Mouse (Mus musculus) embryonic facial prominence, embryonic 12.5 days (tissue): ENCODE measurements around the gene Trpc5. TPM values are rescaled to one million over a fixed set of nuclear protein-coding genes. Genes with fewer than 3 reads are reported as not detected.

Experiments
- ATAC-seq: fragments of 200-750 bp; cut with Nextera tagmentation; 2 replicates; pipeline ENCODE4 v1.8.0; 2017; ENCODE audit not compliant: insufficient number of reproducible peaks, insufficient read depth, low FRiP score, low TSS enrichment
- H3K27ac ChIP-seq: fragments of 300-500 bp; sonication (generic); 2 replicates; pipeline ENCODE4 v1.5.1; 2016; ENCODE audit warnings: mild to moderate bottlenecking
- H3K27me3 ChIP-seq: fragments of 300-500 bp; sonication (generic); 2 replicates; pipeline ENCODE4 v1.6.1; 2016; ENCODE audit warnings: mild to moderate bottlenecking, moderate library complexity
- H3K36me3 ChIP-seq: fragments of 300-500 bp; sonication (generic); 2 replicates; pipeline ENCODE4 v1.6.1; 2016; ENCODE audit warnings: mild to moderate bottlenecking
- H3K4me1 ChIP-seq: fragments of 300-500 bp; sonication (generic); 2 replicates; pipeline ENCODE4 v1.6.1; 2016
- H3K4me2 ChIP-seq: fragments of 300-500 bp; sonication (generic); replicated peaks from 2 replicates; pipeline ENCODE4 v1.6.1; 2016; ENCODE audit warnings: mild to moderate bottlenecking, moderate library complexity
- H3K4me3 ChIP-seq: fragments of 300-500 bp; sonication (generic); 2 replicates; pipeline ENCODE4 v1.5.1; 2016; ENCODE audit warnings: mild to moderate bottlenecking
- H3K9ac ChIP-seq: fragments of 300-500 bp; sonication (generic); 2 replicates; pipeline ENCODE4 v1.6.1; 2016; ENCODE audit warnings: mild to moderate bottlenecking, moderate library complexity
- H3K9me3 ChIP-seq: fragments of 300-500 bp; sonication (generic); 2 replicates; pipeline ENCODE4 v1.6.1; 2016; ENCODE audit warnings: mild to moderate bottlenecking, moderate library complexity
- WGBS: fragments of 180-500 bp; shearing (Covaris S2); methylation state at CpG from one replicate; pipeline ENCODE4 v1.1.7; 2016; 5-methylcytosine and 5-hydroxymethylcytosine counted together
- polyA plus RNA-seq: library from polyadenylated mRNA; unstranded; fragments of >200 nt; fragmentation: Nextera tagmentation; extraction: Ambion mirVana; gene quantifications from 2 replicates; pipeline ENCODE4 v1.2.1, GENCODE M21; 2016

Gene Trpc5
- polyA plus RNA-seq, 1 experiment from 2014 or later, result 0.43 TPM

- no peak overlapping the region for H3K4me3 ChIP-seq
- no peaks in the 10 kb centered on the region for H3K36me3 ChIP-seq
- H3K27me3 ChIP-seq, result no peaks in the 10 kb centered on the region
- H3K4me2 ChIP-seq, result no peak overlapping the region
- no peak overlapping the region for H3K27ac ChIP-seq
- no peaks in the 10 kb centered on the region for H3K9me3 ChIP-seq
- no peak overlapping the region for H3K9ac ChIP-seq
- no peak for ATAC-seq
- no peaks in the 10 kb centered on the region for H3K4me1 ChIP-seq
- 84% methylated on average over 5 of the region's 5 CpGs for WGBS
Measured at GRCm38 (mm10) chrX:144523239-144523638, 164.7 kb downstream of the Trpc5 start.

GRCm38 (mm10) chrX:144491394-144491793 lies 196.6 kb downstream of the Trpc5 start:
- Histone ChIP-seq H3K9me3 (no peaks in the 10 kb centered on the region), H3K4me2 (no peak overlapping the region), H3K9ac (no peak overlapping the region), H3K27me3 (no peaks in the 10 kb centered on the region), H3K4me3 (no peak overlapping the region), H3K4me1 (no peaks in the 10 kb centered on the region), H3K27ac (no peak overlapping the region), H3K36me3 (no peaks in the 10 kb centered on the region)
- no peak for ATAC-seq
- 88% methylated on average over 1 of the region's 1 CpGs for WGBS

GRCm38 (mm10) chrX:144464416-144464815 lies 223.6 kb downstream of the Trpc5 start:
- no peaks in the 10 kb centered on the region for H3K36me3 ChIP-seq
- no peaks in the 10 kb centered on the region for H3K4me1 ChIP-seq
- no peak overlapping the region for H3K4me3 ChIP-seq
- peaks cover 7% of the 10 kb centered on the region; the same call in 1 of the 2 replicates for H3K27me3 ChIP-seq
- no peak for ATAC-seq
- H3K4me2 ChIP-seq, result no peak overlapping the region
- WGBS, result 91% methylated on average over 2 of the region's 2 CpGs
- no peak overlapping the region for H3K27ac ChIP-seq
- no peak overlapping the region for H3K9ac ChIP-seq
- no peaks in the 10 kb centered on the region for H3K9me3 ChIP-seq

- no peaks in the 10 kb centered on the region for H3K9me3 ChIP-seq
- no peak within 1 kb of the TSS for H3K27ac ChIP-seq
- H3K4me2 ChIP-seq, result no peak within 1 kb of the TSS
- ATAC-seq, result no peak
- H3K27me3 ChIP-seq, result no peaks in the 10 kb centered on the region
- 76% methylated on average over 5 of the region's 5 CpGs for WGBS
- H3K4me3 ChIP-seq, result no peak within 1 kb of the TSS
- no peak within 1 kb of the TSS for H3K9ac ChIP-seq
- no peaks in the 10 kb centered on the region for H3K36me3 ChIP-seq
- H3K4me1 ChIP-seq, result no peaks in the 10 kb centered on the region
Measured at GRCm38 (mm10) chrX:144456281-144456680, 231.7 kb downstream of the Trpc5 start, which contains the start of gene Trpc5os. Trpc5os (plus strand) TSS chrX:144456581.

GRCm38 (mm10) chrX:144423848-144424247 lies 264.1 kb downstream of the Trpc5 start:
- H3K9ac ChIP-seq, result no peak overlapping the region
- no peak for ATAC-seq
- 82% methylated on average over 3 of the region's 3 CpGs for WGBS
- H3K4me1 ChIP-seq, result no peaks in the 10 kb centered on the region
- H3K4me3 ChIP-seq, result no peak overlapping the region
- no peak overlapping the region for H3K27ac ChIP-seq
- H3K4me2 ChIP-seq, result no peak overlapping the region
- H3K9me3 ChIP-seq, result no peaks in the 10 kb centered on the region
- H3K36me3 ChIP-seq, result no peaks in the 10 kb centered on the region
- H3K27me3 ChIP-seq, result no peaks in the 10 kb centered on the region

GRCm38 (mm10) chrX:144421091-144421490 lies 266.9 kb downstream of the Trpc5 start:
- WGBS, result 82% methylated on average over 1 of the region's 1 CpGs
- no peak overlapping the region for H3K27ac ChIP-seq
- no peak for ATAC-seq

GRCm38 (mm10) chrX:144420259-144420658 lies 267.7 kb downstream of the Trpc5 start:
- WGBS, result 77% methylated on average over 1 of the region's 1 CpGs
- no peaks in the 10 kb centered on the region for H3K4me1 ChIP-seq
- ATAC-seq, result no peak

More at GRCm38 (mm10) chrX:144421091-144421490, 266.9 kb downstream of the Trpc5 start:
- Histone ChIP-seq H3K9me3 (no peaks in the 10 kb centered on the region), H3K27me3 (no peaks in the 10 kb centered on the region), H3K4me3 (no peak overlapping the region), H3K4me2 (no peak overlapping the region), H3K36me3 (no peaks in the 10 kb centered on the region), H3K9ac (no peak overlapping the region), H3K4me1 (no peaks in the 10 kb centered on the region)

GRCm38 (mm10) chrX:144408036-144408435 lies 279.9 kb downstream of the Trpc5 start:
- no peak overlapping the region for H3K27ac ChIP-seq
- 55% methylated on average over 5 of the region's 5 CpGs for WGBS
- H3K4me1 ChIP-seq, result no peaks in the 10 kb centered on the region
- ATAC-seq, result no peak
- no peak overlapping the region for H3K4me3 ChIP-seq
- H3K27me3 ChIP-seq, result no peaks in the 10 kb centered on the region
- no peak overlapping the region for H3K4me2 ChIP-seq
- H3K9ac ChIP-seq, result no peak overlapping the region
- no peaks in the 10 kb centered on the region for H3K9me3 ChIP-seq
- no peaks in the 10 kb centered on the region for H3K36me3 ChIP-seq

More at GRCm38 (mm10) chrX:144420259-144420658, 267.7 kb downstream of the Trpc5 start:
- no peak overlapping the region for H3K4me3 ChIP-seq
- H3K27me3 ChIP-seq, result no peaks in the 10 kb centered on the region
- no peaks in the 10 kb centered on the region for H3K36me3 ChIP-seq
- H3K4me2 ChIP-seq, result no peak overlapping the region
- no peaks in the 10 kb centered on the region for H3K9me3 ChIP-seq
- H3K9ac ChIP-seq, result no peak overlapping the region
- no peak overlapping the region for H3K27ac ChIP-seq

GRCm38 (mm10) chrX:144403526-144403925 lies 284.5 kb downstream of the Trpc5 start:
- Histone ChIP-seq H3K4me3 (no peak overlapping the region), H3K36me3 (no peaks in the 10 kb centered on the region), H3K4me1 (no peaks in the 10 kb centered on the region), H3K27me3 (no peaks in the 10 kb centered on the region), H3K9ac (no peak overlapping the region), H3K4me2 (no peak overlapping the region), H3K9me3 (no peaks in the 10 kb centered on the region), H3K27ac (no peak overlapping the region)
- ATAC-seq, result no peak
- WGBS, result 26% methylated on average over 7 of the region's 7 CpGs

- no peaks in the 10 kb centered on the region for H3K36me3 ChIP-seq
- H3K4me3 ChIP-seq, result no peak overlapping the region
- H3K27me3 ChIP-seq, result no peaks in the 10 kb centered on the region
- H3K27ac ChIP-seq, result no peak overlapping the region
- no peak for ATAC-seq
- no peak overlapping the region for H3K4me2 ChIP-seq
- H3K9ac ChIP-seq, result no peak overlapping the region
- WGBS, result 44% methylated on average over 2 of the region's 2 CpGs
- no peaks in the 10 kb centered on the region for H3K9me3 ChIP-seq
- no peaks in the 10 kb centered on the region for H3K4me1 ChIP-seq
Measured at GRCm38 (mm10) chrX:144374196-144374595, 313.8 kb downstream of the Trpc5 start.

- Histone ChIP-seq H3K27ac (no peak overlapping the region), H3K9ac (no peak overlapping the region), H3K4me1 (no peaks in the 10 kb centered on the region), H3K4me3 (no peak overlapping the region), H3K36me3 (no peaks in the 10 kb centered on the region), H3K9me3 (no peaks in the 10 kb centered on the region), H3K27me3 (no peaks in the 10 kb centered on the region), H3K4me2 (no peak overlapping the region)
- ATAC-seq, result no peak
Measured at GRCm38 (mm10) chrX:144338355-144338754, 349.6 kb downstream of the Trpc5 start.

- no peaks in the 10 kb centered on the region for H3K9me3 ChIP-seq
- no peak overlapping the region for H3K4me2 ChIP-seq
- H3K4me3 ChIP-seq, result no peak overlapping the region
- no peak overlapping the region for H3K27ac ChIP-seq
- no peaks in the 10 kb centered on the region for H3K4me1 ChIP-seq
- no peak overlapping the region for H3K9ac ChIP-seq
- H3K27me3 ChIP-seq, result no peaks in the 10 kb centered on the region
- no peaks in the 10 kb centered on the region for H3K36me3 ChIP-seq
- ATAC-seq, result no peak
Measured at GRCm38 (mm10) chrX:144337938-144338337, 350.0 kb downstream of the Trpc5 start.
